Mouse (Mus musculus) splenic B cell, adult 2 months (primary cell): ENCODE measurements around the gene Sfr1.

ENCODE experiments used
- DNase-seq: peaks from one replicate; pipeline ENCODE4 v3.0.0-alpha.2; 2011; ENCODE audit warnings: low read depth, low spot score
- H3K27me3 ChIP-seq: 2 replicates; pipeline ENCODE4 v1.6.1; 2012; ENCODE audit warnings: mild to moderate bottlenecking, low read length, moderate library complexity, mixed read lengths; ENCODE audit not compliant: control insufficient read depth, poor library complexity, insufficient read depth, severe bottlenecking
- H3K36me3 ChIP-seq: 2 replicates; pipeline ENCODE4 v1.6.1; 2012; ENCODE audit warnings: mild to moderate bottlenecking, low read length, moderate library complexity, mixed read lengths; ENCODE audit not compliant: control insufficient read depth, poor library complexity, insufficient read depth, severe bottlenecking

Gene Sfr1

GRCm38 (mm10) chr19:47731071-47731881 lies at the start of gene Sfr1:
Gene Sfr1, plus strand, starts transcription at chr19:47731682.
- Histone ChIP-seq H3K36me3 (peaks cover 15% of the 10 kb centered on the region), H3K27me3 (no peaks in the 10 kb centered on the region)
- DNase-seq = peak; percentile 99

- Histone ChIP-seq H3K36me3 (no peaks in the 10 kb centered on the region), H3K27me3 (no peaks in the 10 kb centered on the region)
- DNase-seq = no peak
Observed at GRCm38 (mm10) chr19:47689592-47689991, 41.9 kb upstream of the Sfr1 start.

- no peak for DNase-seq
Observed at GRCm38 (mm10) chr19:47691994-47692393, 39.5 kb upstream of the Sfr1 start, which contains the start of gene Col17a1. Gene Col17a1, minus strand, starts transcription at chr19:47692094.

GRCm38 (mm10) chr19:47695725-47696124 lies 35.8 kb upstream of the Sfr1 start:
- no peak for DNase-seq
- Histone ChIP-seq H3K36me3 (no peaks in the 10 kb centered on the region), H3K27me3 (no peaks in the 10 kb centered on the region)

More at GRCm38 (mm10) chr19:47691994-47692393, 39.5 kb upstream of the Sfr1 start, which contains the start of gene Col17a1:
- Histone ChIP-seq H3K27me3 (no peaks in the 10 kb centered on the region), H3K36me3 (no peaks in the 10 kb centered on the region)

- H3K36me3 ChIP-seq = no peaks in the 10 kb centered on the region
- no peak for DNase-seq
- no peaks in the 10 kb centered on the region for H3K27me3 ChIP-seq
Observed at GRCm38 (mm10) chr19:47696411-47696810, 35.1 kb upstream of the Sfr1 start.

GRCm38 (mm10) chr19:47697067-47697466 lies 34.4 kb upstream of the Sfr1 start:
- Histone ChIP-seq H3K27me3 (no peaks in the 10 kb centered on the region), H3K36me3 (no peaks in the 10 kb centered on the region)
- DNase-seq = no peak

GRCm38 (mm10) chr19:47698266-47698665 lies 33.2 kb upstream of the Sfr1 start:
- H3K36me3 ChIP-seq = no peaks in the 10 kb centered on the region
- H3K27me3 ChIP-seq = no peaks in the 10 kb centered on the region
- no peak for DNase-seq

- no peaks in the 10 kb centered on the region for H3K36me3 ChIP-seq
- no peak for DNase-seq
- no peaks in the 10 kb centered on the region for H3K27me3 ChIP-seq
Observed at GRCm38 (mm10) chr19:47699743-47700142, 31.7 kb upstream of the Sfr1 start.

GRCm38 (mm10) chr19:47700509-47700908 lies 31.0 kb upstream of the Sfr1 start:
- no peaks in the 10 kb centered on the region for H3K36me3 ChIP-seq
- DNase-seq = no peak

GRCm38 (mm10) chr19:47705080-47705771 lies 26.3 kb upstream of the Sfr1 start:
- no peak for DNase-seq
- no peaks in the 10 kb centered on the region for H3K27me3 ChIP-seq
- H3K36me3 ChIP-seq = no peaks in the 10 kb centered on the region

More at GRCm38 (mm10) chr19:47700509-47700908, 31.0 kb upstream of the Sfr1 start:
- H3K27me3 ChIP-seq = no peaks in the 10 kb centered on the region

- Histone ChIP-seq H3K27me3 (no peaks in the 10 kb centered on the region), H3K36me3 (no peaks in the 10 kb centered on the region)
- no peak for DNase-seq
Observed at GRCm38 (mm10) chr19:47705772-47706309, 25.6 kb upstream of the Sfr1 start.

GRCm38 (mm10) chr19:47710376-47710775 lies 21.1 kb upstream of the Sfr1 start:
- DNase-seq = no peak
- no peaks in the 10 kb centered on the region for H3K27me3 ChIP-seq
- H3K36me3 ChIP-seq = no peaks in the 10 kb centered on the region

GRCm38 (mm10) chr19:47713457-47713856 lies 18.0 kb upstream of the Sfr1 start:
- Histone ChIP-seq H3K36me3 (no peaks in the 10 kb centered on the region), H3K27me3 (no peaks in the 10 kb centered on the region)
- no peak for DNase-seq

GRCm38 (mm10) chr19:47716144-47716543 lies 15.3 kb upstream of the Sfr1 start:
- no peak for DNase-seq
- H3K36me3 ChIP-seq = no peaks in the 10 kb centered on the region
- H3K27me3 ChIP-seq = no peaks in the 10 kb centered on the region

GRCm38 (mm10) chr19:47719147-47719546 lies 12.3 kb upstream of the Sfr1 start:
- Histone ChIP-seq H3K27me3 (no peaks in the 10 kb centered on the region), H3K36me3 (no peaks in the 10 kb centered on the region)
- no peak for DNase-seq
